Mouse (Mus musculus) layer of hippocampus, adult 9-10 months (tissue): Measurements from ENCODE around the gene Ell2.

Experiments used
- DNase-seq: peaks from one replicate; pipeline ENCODE4 v3.0.0; 2022; ENCODE audit warnings: low spot score

The Ell2 gene

DNA sequence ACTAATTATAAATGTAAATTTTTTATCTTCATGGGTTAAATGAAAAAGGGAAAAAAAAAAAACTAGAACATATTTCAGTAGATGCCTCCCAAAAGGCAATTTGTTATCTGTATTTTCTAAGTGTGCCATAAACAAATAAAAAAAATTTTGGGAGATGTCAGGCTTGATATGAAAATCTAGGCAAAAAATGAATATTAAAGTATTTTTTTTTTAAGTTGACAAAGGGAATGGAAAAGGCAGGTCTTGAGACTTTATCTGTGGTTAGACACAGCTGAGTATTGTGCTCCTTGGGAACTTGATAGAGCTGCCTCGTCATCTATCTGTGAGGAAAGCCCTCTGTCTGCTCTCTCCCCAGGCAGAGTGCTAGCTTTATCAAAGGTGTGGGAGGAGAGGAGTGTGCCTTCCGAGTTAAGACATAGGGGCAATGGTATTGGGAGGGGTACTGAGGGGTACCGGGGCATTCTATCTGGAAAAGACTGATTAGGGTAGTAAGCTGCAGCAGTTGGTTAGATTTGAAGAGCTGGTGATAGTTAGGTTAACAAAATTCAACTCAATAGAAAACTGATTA lies 27.1 kb downstream of the Ell2 start:
- no peak for DNase-seq

DNA sequence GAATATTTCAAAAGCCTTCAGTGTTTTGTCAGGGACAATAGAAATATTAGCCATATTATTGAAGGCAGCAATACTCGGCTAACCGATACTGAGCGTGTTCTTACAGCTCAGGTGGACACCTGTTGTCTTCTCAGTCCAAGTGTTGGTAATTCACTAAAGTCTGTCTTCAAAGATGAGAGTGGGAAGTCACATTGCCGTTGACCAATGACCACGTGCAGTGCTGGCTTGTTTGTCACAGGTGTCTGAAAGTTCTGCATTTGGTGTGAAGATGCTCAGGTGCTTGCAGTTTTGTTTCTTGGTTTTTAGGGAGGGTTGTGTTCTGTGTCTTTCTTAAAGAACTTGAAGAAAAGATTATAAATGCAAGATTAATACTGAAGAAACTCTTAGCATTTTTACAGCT lies 27.7 kb downstream of the Ell2 start:
- DNase-seq, result no peak

DNA sequence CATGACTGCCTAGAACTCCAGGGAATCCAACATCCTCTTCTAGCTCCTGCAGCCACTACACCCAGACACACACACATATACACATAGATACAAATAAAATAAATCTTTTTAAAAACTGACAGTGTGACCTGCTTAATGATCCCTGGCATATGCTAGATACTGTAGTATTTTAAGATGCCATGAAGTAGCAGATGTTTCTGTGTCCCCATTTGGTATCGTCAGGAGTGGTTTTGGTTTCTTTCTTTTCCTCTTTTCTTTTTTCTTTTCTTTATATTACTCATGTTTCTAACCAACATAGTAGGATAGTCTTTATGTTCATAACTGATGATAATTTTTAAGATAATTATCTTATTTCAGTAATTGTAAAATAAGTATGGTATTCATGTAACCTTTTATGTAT lies 29.0 kb downstream of the Ell2 start:
- no peak for DNase-seq

DNA sequence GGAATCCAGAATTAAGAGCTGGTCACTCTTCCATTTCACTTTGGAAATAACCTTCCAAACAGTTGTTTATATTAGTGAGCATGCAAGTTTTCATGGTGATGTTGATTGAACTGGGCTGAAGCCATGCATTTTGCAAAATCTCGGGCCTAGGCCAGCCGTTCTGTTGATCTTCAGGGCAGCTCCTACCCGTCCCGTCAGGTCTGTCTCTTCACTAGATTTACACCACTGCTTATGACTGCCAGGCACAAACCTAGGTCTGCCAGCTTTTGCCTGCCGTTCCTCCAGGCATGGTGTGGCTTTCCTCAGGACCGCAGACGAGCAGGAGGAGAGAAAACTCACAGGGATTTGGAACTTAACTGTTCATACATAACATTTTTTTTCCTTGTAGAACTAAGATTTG lies 31.4 kb downstream of the Ell2 start:
- DNase-seq, result no peak

DNA sequence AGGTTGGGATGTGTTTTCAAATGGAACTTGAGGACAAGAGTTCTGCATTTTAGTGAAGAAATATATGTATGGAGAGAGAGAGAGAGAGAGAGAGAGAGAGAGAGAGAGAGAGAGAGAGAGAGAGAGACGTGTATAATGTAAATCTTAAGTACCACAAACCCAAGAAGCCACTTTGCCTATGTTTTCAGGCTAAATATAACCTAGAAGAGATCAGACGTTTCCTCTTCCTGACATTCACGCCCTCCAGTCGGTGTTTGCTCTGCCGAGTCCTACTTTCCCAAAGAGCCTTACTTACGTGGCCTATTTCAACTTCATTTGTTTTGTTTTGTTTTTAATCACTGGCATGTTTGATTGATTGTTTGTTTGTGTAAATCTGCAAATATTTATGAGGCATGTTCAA lies 32.0 kb downstream of the Ell2 start:
- DNase-seq, result no peak

DNA sequence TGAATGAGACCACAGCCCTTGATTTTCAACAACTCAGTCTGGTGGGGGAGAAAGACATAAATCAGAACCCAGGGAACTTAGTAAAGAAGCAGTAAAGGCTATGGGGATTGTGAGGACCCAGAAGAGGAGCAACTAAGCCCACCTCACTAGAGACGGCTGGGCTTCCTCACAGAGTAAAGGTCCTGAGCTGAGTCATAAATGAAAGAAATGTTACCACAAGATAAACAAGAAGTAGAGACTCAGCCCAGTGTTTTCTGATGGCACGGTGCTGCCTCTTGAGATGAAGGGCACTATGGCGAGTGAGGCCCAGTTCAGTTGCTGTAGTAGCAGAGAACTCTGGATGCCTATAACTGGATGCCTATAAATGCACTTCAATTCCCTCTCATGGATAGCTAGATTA lies 32.4 kb downstream of the Ell2 start:
- no peak for DNase-seq

DNA sequence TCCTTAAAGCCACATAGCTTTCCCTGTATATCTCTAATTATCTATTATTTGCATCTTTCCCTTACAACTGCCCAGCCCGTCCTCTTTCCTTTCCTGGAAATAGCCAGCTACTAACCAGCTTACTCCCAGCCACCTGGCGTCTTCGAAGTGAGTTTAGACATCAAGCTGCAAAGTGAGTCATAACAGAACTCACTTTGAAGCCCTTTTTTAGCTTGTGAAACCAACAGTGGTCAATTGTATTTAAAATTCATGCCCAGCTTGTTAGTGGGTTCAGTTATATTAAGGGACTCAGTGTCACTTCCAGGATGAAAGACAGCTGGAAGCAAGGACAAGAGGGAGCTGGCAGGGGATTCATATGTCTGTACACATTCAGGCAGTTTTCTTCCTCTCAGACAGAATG lies 33.5 kb downstream of the Ell2 start:
- no peak for DNase-seq

DNA sequence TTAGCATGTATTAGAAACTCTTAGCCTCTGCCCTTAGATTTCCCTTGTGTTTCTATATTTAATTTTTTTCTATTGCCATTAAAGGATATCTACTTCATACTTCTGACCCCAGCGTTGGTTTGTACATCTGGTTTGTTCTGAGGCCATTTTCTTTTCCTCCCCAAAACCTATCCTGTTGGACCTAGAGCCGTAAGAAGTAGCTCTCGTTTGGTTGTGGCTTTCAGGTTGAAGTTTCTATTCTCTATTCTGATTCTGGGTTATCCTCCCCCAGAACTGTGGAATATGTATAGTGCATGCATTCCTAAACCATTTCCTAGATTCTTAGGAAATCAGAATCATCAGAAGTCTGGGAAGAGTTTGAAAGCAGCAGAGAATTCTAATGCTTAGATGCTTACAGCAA lies 34.6 kb downstream of the Ell2 start:
- DNase-seq, result no peak

DNA sequence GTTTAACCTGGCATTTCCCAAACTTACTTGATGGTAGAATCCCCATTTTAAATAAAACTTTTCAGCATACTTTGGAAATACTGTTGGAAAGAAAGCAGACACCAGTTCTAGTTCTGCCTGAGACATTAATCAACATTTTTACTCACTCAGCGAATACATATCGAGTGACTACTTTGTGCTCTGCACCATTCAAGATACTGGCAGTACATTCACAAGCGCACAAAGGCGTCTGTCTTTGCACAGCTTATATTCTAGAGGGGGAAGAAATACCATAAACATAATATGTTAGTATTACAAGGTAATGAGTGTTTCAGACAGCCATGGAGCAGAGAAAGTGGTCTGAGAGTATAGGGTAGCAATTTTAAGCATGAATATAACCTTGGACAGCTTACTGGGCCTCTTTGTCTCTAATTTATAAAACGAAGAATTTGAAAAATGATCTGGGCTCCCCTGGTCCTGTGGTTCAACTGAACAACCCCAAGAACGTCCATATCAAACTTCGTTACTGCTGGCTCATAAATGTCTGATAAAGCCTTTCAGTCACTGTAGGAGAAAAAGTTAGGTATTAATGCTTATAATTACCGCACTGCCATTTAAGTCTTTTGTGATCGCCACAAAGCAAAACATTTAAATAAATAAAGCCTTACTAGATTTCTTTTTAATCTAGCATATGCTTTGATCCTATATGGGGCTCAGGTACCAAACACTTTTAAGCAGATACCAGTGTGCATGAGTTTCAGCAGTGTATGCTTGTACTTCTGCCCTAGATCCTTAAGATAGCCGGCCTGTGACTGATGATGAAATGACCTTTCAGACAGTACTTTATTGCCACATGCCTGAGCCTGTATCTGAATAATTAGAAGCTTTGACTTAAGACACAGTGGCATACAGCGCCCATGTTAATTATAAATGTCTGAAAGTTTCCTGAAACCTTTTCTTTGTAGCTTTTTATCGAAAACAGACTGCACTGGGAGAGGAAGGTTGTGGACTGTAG lies 35.5 kb downstream of the Ell2 start:
- no peak for DNase-seq

DNA sequence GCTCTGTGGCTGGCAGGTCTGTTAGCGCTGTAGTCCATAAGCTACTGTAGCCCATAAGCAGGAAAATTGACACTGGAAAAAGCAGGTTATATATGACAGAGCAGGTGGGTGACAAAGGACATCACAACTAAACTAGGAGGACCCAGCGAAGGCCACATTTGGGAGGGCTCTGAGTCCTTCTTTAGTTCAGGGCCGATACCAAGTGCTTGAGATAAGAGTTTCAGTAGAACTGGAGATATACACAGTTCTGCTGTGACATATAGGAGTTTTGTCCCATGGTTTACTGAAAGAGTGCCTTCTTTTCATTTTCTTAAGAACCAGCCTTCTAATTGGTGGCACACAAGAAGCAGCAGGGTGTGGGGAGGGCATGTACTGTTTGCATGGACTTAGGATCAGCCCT lies 36.4 kb downstream of the Ell2 start:
- no peak for DNase-seq

DNA sequence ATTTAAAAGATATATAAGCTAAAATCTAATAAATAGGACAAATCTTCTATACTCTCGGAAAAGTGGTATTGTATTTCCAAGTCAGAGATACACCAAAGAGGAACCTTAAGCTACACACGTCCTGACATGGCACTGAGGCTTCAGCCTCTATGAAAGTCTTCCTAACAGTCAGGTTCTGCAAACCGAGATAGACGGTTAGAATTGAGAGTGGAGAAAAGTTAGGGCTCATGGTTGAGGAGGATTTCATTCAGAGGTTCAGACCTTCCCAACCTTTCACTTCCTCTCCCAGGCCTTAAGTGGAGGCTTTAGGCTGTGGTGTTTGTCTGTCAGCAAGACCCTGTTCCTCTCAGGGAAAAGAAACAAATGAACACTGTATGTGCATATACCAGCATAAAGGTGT lies 37.5 kb downstream of the Ell2 start:
- no peak for DNase-seq

DNA sequence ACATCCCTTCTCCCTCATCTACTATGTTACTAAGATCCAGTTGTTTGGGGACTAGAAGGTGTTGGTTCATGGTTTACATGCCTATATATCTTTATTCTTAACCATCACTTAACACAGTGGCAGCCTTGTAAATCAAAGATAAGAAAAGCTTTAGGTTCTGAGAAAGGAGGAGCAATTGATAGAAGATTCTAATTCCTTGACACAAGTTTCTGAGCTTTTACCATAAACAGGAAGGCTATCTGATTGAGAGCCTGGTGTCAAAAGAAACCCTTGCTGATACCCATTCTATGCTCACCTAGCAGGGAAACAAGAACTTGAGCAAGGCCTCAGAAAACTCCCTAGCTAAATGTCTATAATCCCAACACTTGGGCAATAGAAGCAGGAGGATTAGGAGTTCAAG lies 38.8 kb downstream of the Ell2 start:
- DNase-seq, result no peak

DNA sequence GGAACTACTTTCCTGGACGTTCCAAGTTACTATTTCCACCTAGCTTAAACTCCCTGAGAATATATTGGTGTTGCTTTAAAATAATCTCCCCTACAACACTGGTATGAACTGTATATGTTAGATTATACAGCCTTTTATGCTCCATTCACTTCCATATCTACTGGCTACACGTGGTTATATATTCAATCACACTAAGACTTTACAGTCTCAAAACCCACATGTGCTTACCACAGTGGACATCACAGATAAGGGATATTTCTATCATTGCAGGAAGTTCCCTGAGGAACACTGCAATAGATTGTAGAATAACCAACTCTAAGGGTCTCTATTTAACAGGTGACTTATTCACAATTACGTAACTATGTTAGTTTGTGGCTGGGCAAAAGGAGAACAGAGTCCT lies 40.7 kb downstream of the Ell2 start:
- no peak for DNase-seq

DNA sequence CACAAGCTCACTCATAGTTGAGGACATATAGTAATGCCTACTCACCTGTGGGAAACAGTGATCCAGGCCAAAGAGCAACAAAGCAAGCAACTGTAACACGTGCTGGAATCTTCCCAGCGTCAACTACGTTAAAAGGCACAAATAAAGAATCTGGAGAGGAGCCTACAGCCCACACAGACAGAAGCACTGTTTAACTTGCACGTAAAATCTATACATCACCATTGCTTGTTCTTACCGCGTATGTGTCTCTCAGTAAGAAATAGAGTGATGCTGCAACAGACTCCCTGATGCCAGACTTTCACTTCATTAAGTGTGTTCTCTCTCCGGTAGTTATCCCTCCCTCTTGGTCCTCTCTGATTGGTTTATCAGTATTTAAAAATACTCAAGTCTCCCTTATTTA lies 42.1 kb downstream of the Ell2 start:
- DNase-seq, result no peak

DNA sequence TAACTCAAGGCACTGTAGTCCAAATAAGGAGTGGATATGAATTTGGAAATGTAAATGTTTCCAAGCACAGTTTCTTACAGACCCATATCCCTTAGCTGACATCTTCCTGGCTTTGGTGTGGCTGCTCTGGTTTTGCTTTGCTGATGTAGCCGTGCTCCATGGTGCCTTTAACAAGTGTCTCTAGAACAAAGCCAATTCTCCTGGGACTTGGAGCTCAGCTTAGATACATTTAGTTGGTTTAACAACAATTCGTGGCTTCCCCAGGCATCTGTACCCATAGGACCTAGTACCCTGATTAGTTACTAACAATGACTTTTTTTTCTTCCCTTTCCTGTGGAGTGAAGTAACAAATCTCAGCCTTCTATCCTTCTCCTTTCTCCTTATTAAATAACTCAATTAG lies 44.2 kb downstream of the Ell2 start:
- DNase-seq, result no peak

DNA sequence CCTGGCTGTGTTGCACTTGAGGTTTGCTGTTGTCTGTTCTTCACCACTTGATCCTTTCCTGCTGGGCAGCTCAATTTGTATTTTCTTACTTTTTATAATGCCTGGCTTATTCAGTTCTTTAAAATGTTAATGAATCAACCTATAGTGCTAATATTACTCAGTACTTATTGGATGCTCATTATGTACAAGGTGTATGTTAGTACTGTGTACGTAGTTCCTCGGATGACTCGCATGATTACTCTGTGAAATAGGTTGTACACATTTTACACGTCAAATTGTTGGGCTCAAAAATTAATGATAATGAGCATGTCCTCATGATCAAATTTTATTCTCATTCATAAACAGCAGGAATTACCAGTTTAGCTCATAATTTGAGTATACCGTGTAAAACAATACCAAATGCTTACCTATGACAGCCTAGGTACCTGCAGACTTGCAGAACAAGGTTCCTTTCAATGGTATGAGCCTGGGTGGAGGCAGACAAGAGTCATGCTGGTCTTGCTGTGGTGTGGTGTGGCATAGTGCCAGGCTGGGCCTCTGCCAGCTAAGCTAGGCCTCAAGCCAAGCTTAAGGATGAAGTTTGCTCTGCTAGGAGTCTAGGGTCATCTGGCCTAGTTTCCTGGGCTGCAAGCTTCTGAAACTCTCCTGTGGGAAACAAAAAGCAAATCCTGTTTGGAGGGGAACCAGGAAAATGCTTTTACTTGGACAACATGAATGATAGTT lies 45.8 kb downstream of the Ell2 start:
- DNase-seq, result no peak

DNA sequence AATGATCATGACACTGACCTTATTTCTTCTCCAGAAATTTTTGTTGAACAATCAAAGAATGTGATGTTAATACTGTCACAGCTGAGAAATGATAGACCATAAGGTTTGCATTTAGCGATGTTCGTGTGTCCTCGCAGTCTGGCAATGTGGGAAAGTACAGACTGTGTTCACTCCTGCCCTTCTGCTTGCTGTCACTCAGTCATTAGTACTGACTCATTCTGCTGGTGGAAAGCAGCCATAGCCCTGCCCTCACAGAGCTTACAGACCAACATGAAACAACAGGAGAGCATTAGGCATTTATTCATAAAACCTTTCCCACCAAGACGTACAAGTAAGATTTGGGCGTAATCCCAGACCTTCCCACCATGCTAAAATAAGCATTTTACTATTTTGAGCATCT lies 47.8 kb downstream of the Ell2 start:
- no peak for DNase-seq

DNA sequence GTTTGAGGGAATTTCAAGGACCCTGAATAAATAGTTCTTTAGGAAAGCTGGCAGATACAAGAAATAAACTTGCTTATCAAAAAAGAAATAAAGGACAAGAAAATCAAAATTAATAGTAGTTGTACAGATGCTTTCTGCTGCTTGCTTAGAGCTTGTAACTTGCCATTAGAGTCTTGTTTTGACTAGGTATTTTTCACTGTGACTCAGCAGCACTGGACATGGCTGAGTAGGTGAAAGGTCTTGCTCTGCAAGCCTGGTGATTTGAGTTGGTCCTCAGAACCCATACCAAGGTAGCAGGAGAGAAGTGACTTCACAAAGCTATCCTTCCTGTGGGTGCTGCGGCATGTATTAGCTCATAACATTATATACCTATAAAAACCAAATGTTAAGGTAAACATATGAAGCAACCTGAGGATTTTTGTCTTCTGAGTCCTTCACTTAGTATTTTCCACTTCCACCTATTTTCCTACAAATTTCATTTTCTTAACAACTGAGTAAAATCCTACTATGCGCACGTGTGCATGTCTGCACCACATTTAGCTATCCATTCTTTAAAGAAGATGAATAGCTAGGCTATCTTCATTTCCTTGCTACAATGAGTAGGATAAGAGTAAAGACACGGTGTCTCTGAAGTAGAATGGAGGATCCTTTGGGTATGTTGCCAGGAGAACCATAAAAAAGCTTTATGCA lies 54.4 kb downstream of the Ell2 start:
- no peak for DNase-seq

DNA sequence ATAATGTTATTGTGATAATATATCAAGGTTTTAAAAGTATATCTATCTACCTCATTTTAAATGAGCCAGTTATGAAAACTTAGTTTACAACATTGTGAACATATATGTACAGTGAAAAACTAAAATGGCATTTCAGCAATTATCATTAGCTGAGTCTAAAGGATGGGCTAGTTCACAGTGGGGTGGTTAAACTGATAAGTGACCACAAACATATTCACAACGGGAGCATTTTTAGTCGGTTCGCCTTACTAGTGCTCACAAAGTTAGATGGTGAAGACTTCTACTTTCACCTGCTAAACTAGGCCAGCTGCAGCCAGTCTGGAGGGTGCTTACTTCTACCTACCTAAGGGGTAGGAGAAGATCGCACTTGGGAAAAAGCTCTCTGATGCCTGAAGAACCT lies 56.2 kb downstream of the Ell2 start:
- no peak for DNase-seq

DNA sequence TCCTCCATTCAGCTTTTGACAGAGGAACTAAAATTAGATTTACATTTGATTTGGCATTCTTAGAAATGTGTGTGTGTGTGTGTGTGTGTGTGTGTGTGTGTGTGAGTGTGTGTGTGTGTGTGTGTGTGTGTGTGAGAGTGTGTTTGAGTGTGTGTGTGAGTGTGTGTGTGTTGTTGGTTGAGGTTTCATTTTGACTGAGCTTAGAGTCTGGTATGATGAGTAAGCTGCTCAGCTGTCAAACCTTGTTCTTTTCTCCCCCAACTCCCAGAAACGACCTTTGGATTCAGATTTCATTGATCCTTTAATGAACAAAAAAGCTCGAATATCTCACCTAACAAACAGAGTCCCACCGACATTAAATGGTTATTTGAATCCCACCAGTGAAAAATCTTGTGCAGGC lies 56.7 kb downstream of the Ell2 start:
- no peak for DNase-seq

DNA sequence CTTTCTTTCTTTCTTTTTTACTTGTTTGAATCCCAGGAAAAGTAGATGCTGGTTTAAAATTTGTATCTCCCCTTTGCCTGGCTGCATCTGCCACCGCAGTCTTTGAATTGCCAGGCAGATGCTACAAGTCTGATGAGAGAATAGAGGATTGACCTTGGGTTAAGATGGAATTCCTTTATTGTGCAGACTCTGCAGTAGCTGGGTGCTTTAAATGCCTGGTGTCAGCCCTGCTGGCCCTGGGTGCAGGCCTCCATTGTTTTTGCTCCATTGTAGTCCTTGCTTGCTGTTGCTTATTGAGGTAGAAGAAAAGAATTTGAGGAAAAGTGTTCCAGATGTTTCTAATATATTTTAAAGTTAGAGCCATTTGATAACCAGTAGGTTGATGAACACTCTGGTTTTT lies 59.2 kb downstream of the Ell2 start:
- DNase-seq, result no peak

DNA sequence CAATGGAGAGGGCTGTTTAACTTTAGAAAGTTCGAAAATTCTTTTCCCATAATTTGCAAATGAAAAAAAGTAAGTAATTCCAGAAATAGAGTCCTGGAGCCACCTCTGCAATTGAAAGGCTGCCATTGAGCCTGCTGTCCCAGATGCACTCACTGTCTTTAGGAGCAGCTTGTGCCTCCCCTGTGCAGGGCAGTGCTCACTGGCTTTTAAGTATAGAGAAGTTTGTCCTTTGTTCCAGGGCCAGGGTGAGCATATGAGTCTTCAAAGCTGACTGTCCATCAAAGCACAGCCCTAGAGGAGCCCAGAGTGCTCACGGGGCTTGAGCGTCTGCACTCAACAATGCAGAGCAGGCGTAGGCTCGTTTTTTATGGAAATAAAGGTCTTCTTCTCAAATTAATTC lies 59.7 kb downstream of the Ell2 start:
- DNase-seq, result no peak

DNA sequence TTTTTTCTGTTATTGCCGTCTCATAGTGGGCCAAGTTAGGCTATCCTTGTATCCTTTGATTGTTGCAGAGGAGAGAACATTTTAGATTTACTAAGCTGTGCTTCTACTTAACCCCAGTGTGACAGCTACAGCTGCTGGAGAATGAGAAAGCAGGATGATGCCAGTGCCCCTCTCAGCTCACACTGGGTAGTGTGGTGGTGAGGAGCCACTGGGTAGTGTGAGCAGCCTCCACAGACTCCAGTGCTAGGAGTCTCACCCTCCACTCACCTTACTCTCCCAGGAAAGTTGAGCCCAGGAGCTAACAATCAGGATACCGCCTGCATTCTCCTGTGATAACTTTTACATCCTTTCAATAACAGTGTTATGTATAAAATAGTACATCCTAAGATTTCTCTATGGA lies 60.4 kb downstream of the Ell2 start:
- no peak for DNase-seq
